Mouse (Mus musculus) lung, adult 18-20 months (tissue): ENCODE data around the gene Map2k6.
"Not testable (repeated sequence)": the region's sequence is repeated elsewhere in the genome, so short reads cannot be mapped to it uniquely, and the experiment has no call there.

Source experiments
- DNase-seq, 2 experiments: peaks; one replicate each; pipeline ENCODE4 v3.0.0; 2022; ENCODE audit warnings: mixed read lengths in 2 of 2

The Map2k6 gene

GRCm38 (mm10) chr11:110398553-110399239, at the start of gene Map2k6:
TSS of gene Map2k6 (plus strand) at chr11:110399122.
- peak; percentile 80 to 82 for DNase-seq

- DNase-seq = no peak
Observed at GRCm38 (mm10) chr11:110354261-110354660, 44.7 kb upstream of the Map2k6 start.

- not testable (repeated sequence) for DNase-seq
Observed at GRCm38 (mm10) chr11:110355131-110355530, 43.8 kb upstream of the Map2k6 start.

GRCm38 (mm10) chr11:110357756-110358551, 41.0 kb upstream of the Map2k6 start:
- DNase-seq = peak; percentile 32 to 45

GRCm38 (mm10) chr11:110365016-110365415, 33.9 kb upstream of the Map2k6 start:
- DNase-seq = peak; percentile 34 to 48

- DNase-seq = no peak
Observed at GRCm38 (mm10) chr11:110366902-110367301, 32.0 kb upstream of the Map2k6 start.

GRCm38 (mm10) chr11:110367638-110368037, 31.3 kb upstream of the Map2k6 start:
- DNase-seq = peak; percentile 26 to 60

GRCm38 (mm10) chr11:110369312-110370019, 29.5 kb upstream of the Map2k6 start:
- DNase-seq = peak in 1 of 2 experiments; percentile 39

- DNase-seq = no peak
Observed at GRCm38 (mm10) chr11:110371827-110372226, 27.1 kb upstream of the Map2k6 start.

GRCm38 (mm10) chr11:110372266-110372954, 26.5 kb upstream of the Map2k6 start:
- DNase-seq = no peak

GRCm38 (mm10) chr11:110374036-110374435, 24.9 kb upstream of the Map2k6 start:
- no peak for DNase-seq

GRCm38 (mm10) chr11:110379661-110380309, 19.1 kb upstream of the Map2k6 start:
- peak; percentile 73 to 83 for DNase-seq

- DNase-seq = no peak
Observed at GRCm38 (mm10) chr11:110380310-110380668, 18.6 kb upstream of the Map2k6 start.

GRCm38 (mm10) chr11:110385487-110385886, 13.4 kb upstream of the Map2k6 start:
- DNase-seq = no peak

GRCm38 (mm10) chr11:110392763-110393162, 6.2 kb upstream of the Map2k6 start:
- no peak for DNase-seq

- no peak for DNase-seq
Observed at GRCm38 (mm10) chr11:110394788-110395452, 4.0 kb upstream of the Map2k6 start.

GRCm38 (mm10) chr11:110396085-110396484, 2.8 kb upstream of the Map2k6 start:
- no peak for DNase-seq

GRCm38 (mm10) chr11:110399240-110400150, 573 bp downstream of the Map2k6 start:
- no peak for DNase-seq

- DNase-seq = no peak
Observed at GRCm38 (mm10) chr11:110400283-110400682, 1.4 kb downstream of the Map2k6 start.

- DNase-seq = no peak
Observed at GRCm38 (mm10) chr11:110402671-110403070, 3.7 kb downstream of the Map2k6 start.

- DNase-seq = no peak
Observed at GRCm38 (mm10) chr11:110403602-110404001, 4.7 kb downstream of the Map2k6 start.
